Mouse (Mus musculus) lung, postnatal 0 days (tissue): ENCODE measurements at regions not wholly inside any gene's neighbourhood (a gene's known extent, or its start where the extent isn't known, plus 50 kb on each side); places are given as distances from the start of the nearest gene placed in this dataset.

ENCODE experiments used
- CTCF ChIP-seq: IDR thresholded peaks from 2 replicates; pipeline ENCODE4 v1.5.1; 2016; ENCODE audit warnings: antibody characterized with exemption, mild to moderate bottlenecking
- EP300 ChIP-seq: IDR thresholded peaks from 2 replicates; pipeline ENCODE4 v1.6.1; 2016; ENCODE audit warnings: antibody characterized with exemption, mild to moderate bottlenecking, control low read depth

DNA sequence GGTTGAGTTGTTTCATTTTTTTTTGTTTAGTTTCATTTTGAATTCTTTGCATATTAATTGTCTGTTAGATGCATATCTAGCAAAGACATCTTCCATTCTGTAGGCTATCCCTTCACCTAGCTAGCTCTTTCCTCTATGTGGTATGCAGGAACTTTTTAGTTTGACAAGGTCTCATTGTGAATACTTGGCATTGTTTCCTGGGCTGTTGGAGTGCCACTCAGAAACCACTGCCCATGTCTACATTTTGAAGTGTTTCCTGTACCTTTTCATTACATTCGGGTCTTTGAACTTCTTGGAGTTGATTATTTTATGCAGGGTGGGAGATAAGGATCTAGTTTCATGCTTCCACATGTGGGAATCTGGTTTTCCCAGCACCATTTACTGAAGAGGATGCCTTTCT, 104.8 kb upstream of the Sox14 start:
- TF ChIP-seq CTCF (no peak), EP300 (peak; percentile 66; the same call in 1 of the 2 replicates)
